In genomic region chr13:55328641-55329040, GRCm38 (mm10) we compare ENCODE assay signal across 10 mouse cellular contexts. TPM values are rescaled to one million over a fixed set of nuclear protein-coding genes. Genes with fewer than 3 reads are reported as not detected.
DNase-seq lines count a peak whose midpoint lies in the region; ATAC-seq and TF ChIP-seq lines count a peak whose summit lies in the region.
"Had no signal": no experiment of that assay in that cellular context is flagged by ENCODE, and none has a peak within 500 bp of the region (broad histone marks: within the 10 kb centered on the region; RNA-seq: fewer than 3 reads in every experiment).

No protein-coding gene starts in this region.

- DNase-seq in kidney, postnatal 0 days (ENCODE audit: low spot score) = no peak
- no peak for DNase-seq in kidney, postnatal 4 days
- no peak for DNase-seq in limb, embryonic 10.5 days (ENCODE audit: low spot score)
- no peak for DNase-seq in Muller cell, postnatal 12 days (ENCODE audit: inconsistent ontology term)
- DNase-seq in ovary, adult 18-20 months (ENCODE audit: low spot score) = no peak
- DNase-seq in layer of hippocampus, adult 18-20 months (ENCODE audit: low spot score in 2 of 2) = no peak
- DNase-seq: cerebellum, postnatal 25 days; kidney, postnatal 36 days had no signal

- H3K36me3 ChIP-seq in kidney, postnatal 0 days (ENCODE audit: insufficient read depth, low read length) = peaks cover 21% of the 10 kb centered on the region
- peaks cover 32% of the 10 kb centered on the region for H3K36me3 ChIP-seq in limb, embryonic 10.5 days
- peaks cover 25% of the 10 kb centered on the region for H3K36me3 ChIP-seq in neural tube, embryonic 12.5 days

- H3K9ac ChIP-seq in kidney, postnatal 0 days (ENCODE audit: low read depth, low read length) = no peak overlapping the region; the same call in 1 of the 2 replicates
- H3K9ac ChIP-seq in neural tube, embryonic 12.5 days = peak overlapping the region; percentile 73

- H3K27ac ChIP-seq in kidney, postnatal 0 days = no peak overlapping the region
- 0 out of 2 replicates have a peak overlapping the region, but pooled peaks have one; percentile 97 for H3K27ac ChIP-seq in limb, embryonic 10.5 days
- H3K27ac ChIP-seq in neural tube, embryonic 12.5 days = no peak overlapping the region

- no peak for TF ChIP-seq CTCF in kidney, postnatal 0 days (IDR thresholded peaks at IDR 0.05; ENCODE audit: low read depth)

- H3K4me1 ChIP-seq in kidney, postnatal 0 days (replicated peaks; ENCODE audit: insufficient read depth, low read length) = peaks cover 10% of the 10 kb centered on the region
- H3K4me1 ChIP-seq in limb, embryonic 10.5 days = peaks cover 37% of the 10 kb centered on the region
- peaks cover 41% of the 10 kb centered on the region for H3K4me1 ChIP-seq in neural tube, embryonic 12.5 days

- no peaks in the 10 kb centered on the region for H3K9me3 ChIP-seq in kidney, postnatal 0 days (replicated peaks; ENCODE audit: low read length)
- H3K9me3 ChIP-seq in limb, embryonic 10.5 days (replicated peaks) = no peaks in the 10 kb centered on the region
- no peaks in the 10 kb centered on the region for H3K9me3 ChIP-seq in neural tube, embryonic 12.5 days

- H3K27me3 ChIP-seq in kidney, postnatal 0 days (ENCODE audit: insufficient read depth, low read length) = no peaks in the 10 kb centered on the region
- peaks cover 5% of the 10 kb centered on the region; the same call in 1 of the 2 replicates for H3K27me3 ChIP-seq in limb, embryonic 10.5 days (ENCODE audit: low read depth, poor library complexity, severe bottlenecking)
- H3K27me3 ChIP-seq in neural tube, embryonic 12.5 days (replicated peaks) = no peaks in the 10 kb centered on the region

- 77% methylated on average over 4 of the region's 4 CpGs for WGBS in kidney, postnatal 0 days
- 86% methylated on average over 4 of the region's 4 CpGs for WGBS in limb, embryonic 10.5 days
- 81% methylated on average over 4 of the region's 4 CpGs for WGBS in neural tube, embryonic 12.5 days

- H3K4me2 ChIP-seq in kidney, postnatal 0 days (ENCODE audit: low read length) = peak overlapping the region; percentile 68
- peak overlapping the region; percentile 93 for H3K4me2 ChIP-seq in neural tube, embryonic 12.5 days (replicated peaks)

- ATAC-seq in kidney, postnatal 0 days (replicated peaks; ENCODE audit: low FRiP score, low read depth) = no peak
- 0 out of 2 replicates have a peak, but pooled peaks have one; percentile 4 for ATAC-seq in erythroblast, adult 5-6 weeks (replicated peaks; ENCODE audit: low FRiP score, poor library complexity, severe bottlenecking)
- no peak for ATAC-seq in neural tube, embryonic 12.5 days (ENCODE audit: low FRiP score, low read depth)

- peak overlapping the region; percentile 50 for H3K4me3 ChIP-seq in kidney, postnatal 0 days (replicated peaks; ENCODE audit: low read depth, low read length)
- H3K4me3 ChIP-seq in limb, embryonic 10.5 days = peak overlapping the region; percentile 76
- peak overlapping the region; percentile 70 for H3K4me3 ChIP-seq in neural tube, embryonic 12.5 days

RNA-seq across cellular contexts. Expression of gene Mxd3, which starts 1.0 kb away (rescaled TPM):
- polyA plus RNA-seq in kidney, postnatal 0 days (2015; fragmentation: Nextera tagmentation; extraction: Ambion mirVana) = 14.9 and 15.1 TPM in 2 replicates
- total RNA-seq in erythroblast, adult 5-6 weeks (2015; ENCODE audit: low replicate concordance) = 14.2 and 15.0 TPM in 2 replicates
- 20.1 and 28.7 TPM in 2 replicates for total RNA-seq in erythroblast, adult 5-6 weeks (2017; ENCODE audit: low replicate concordance)
- polyA plus RNA-seq in limb, embryonic 10.5 days (2016; fragmentation: Nextera tagmentation; extraction: Ambion mirVana) = 15.8 and 27.5 TPM in 2 replicates
- 24.3 and 26.0 TPM in 2 replicates for polyA plus RNA-seq in neural tube, embryonic 12.5 days (2016; fragmentation: Nextera tagmentation; extraction: Ambion mirVana)
- 1 to 10 TPM in 1 of 2 experiments, under 1 TPM in 1; 0.79 to 1.2 TPM for total RNA-seq in layer of hippocampus, adult 18-20 months (2021)

RNA-seq across cellular contexts. Expression of gene Rab24, which starts 6.9 kb away (rescaled TPM):
- polyA plus RNA-seq in kidney, postnatal 0 days (2015; fragmentation: Nextera tagmentation; extraction: Ambion mirVana) = 84.8 and 93.1 TPM in 2 replicates
- total RNA-seq in erythroblast, adult 5-6 weeks (2015; ENCODE audit: low replicate concordance) = 44.1 and 62.1 TPM in 2 replicates
- 12.9 and 19.2 TPM in 2 replicates for total RNA-seq in erythroblast, adult 5-6 weeks (2017; ENCODE audit: low replicate concordance)
- polyA plus RNA-seq in limb, embryonic 10.5 days (2016; fragmentation: Nextera tagmentation; extraction: Ambion mirVana) = 79.0 and 85.8 TPM in 2 replicates
- 100.0 and 109 TPM in 2 replicates for polyA plus RNA-seq in neural tube, embryonic 12.5 days (2016; fragmentation: Nextera tagmentation; extraction: Ambion mirVana)
- total RNA-seq in layer of hippocampus, adult 18-20 months (2021) = 10 to 100 TPM; 79.1 to 82.6 TPM

RNA-seq across cellular contexts. Expression of gene Prelid1, which starts 8.3 kb away (rescaled TPM):
- polyA plus RNA-seq in kidney, postnatal 0 days (2015; fragmentation: Nextera tagmentation; extraction: Ambion mirVana) = 398 and 435 TPM in 2 replicates
- 130 and 134 TPM in 2 replicates for total RNA-seq in erythroblast, adult 5-6 weeks (2015; ENCODE audit: low replicate concordance)
- total RNA-seq in erythroblast, adult 5-6 weeks (2017; ENCODE audit: low replicate concordance) = 36.8 and 38.1 TPM in 2 replicates
- 472 and 529 TPM in 2 replicates for polyA plus RNA-seq in limb, embryonic 10.5 days (2016; fragmentation: Nextera tagmentation; extraction: Ambion mirVana)
- polyA plus RNA-seq in neural tube, embryonic 12.5 days (2016; fragmentation: Nextera tagmentation; extraction: Ambion mirVana) = 321 and 339 TPM in 2 replicates
- total RNA-seq in layer of hippocampus, adult 18-20 months (2021) = 100 to 1,000 TPM; 147 to 149 TPM

RNA-seq across cellular contexts. Expression of gene Lman2, which starts 33.9 kb away (rescaled TPM):
- 93.7 and 103 TPM in 2 replicates for polyA plus RNA-seq in kidney, postnatal 0 days (2015; fragmentation: Nextera tagmentation; extraction: Ambion mirVana)
- total RNA-seq in erythroblast, adult 5-6 weeks (2015; ENCODE audit: low replicate concordance) = 19.6 and 20.2 TPM in 2 replicates
- total RNA-seq in erythroblast, adult 5-6 weeks (2017; ENCODE audit: low replicate concordance) = 31.8 and 33.4 TPM in 2 replicates
- 112 and 113 TPM in 2 replicates for polyA plus RNA-seq in limb, embryonic 10.5 days (2016; fragmentation: Nextera tagmentation; extraction: Ambion mirVana)
- 82.0 and 86.1 TPM in 2 replicates for polyA plus RNA-seq in neural tube, embryonic 12.5 days (2016; fragmentation: Nextera tagmentation; extraction: Ambion mirVana)
- 10 to 100 TPM; 65.9 to 66.8 TPM for total RNA-seq in layer of hippocampus, adult 18-20 months (2021)

RNA-seq across cellular contexts. Expression of gene Rgs14, which starts 40.9 kb away (rescaled TPM):
- 1.6 and 1.7 TPM in 2 replicates for polyA plus RNA-seq in kidney, postnatal 0 days (2015; fragmentation: Nextera tagmentation; extraction: Ambion mirVana)
- 9.0 and 14.2 TPM in 2 replicates for total RNA-seq in erythroblast, adult 5-6 weeks (2015; ENCODE audit: low replicate concordance)
- 7.8 and 7.9 TPM in 2 replicates for total RNA-seq in erythroblast, adult 5-6 weeks (2017; ENCODE audit: low replicate concordance)
- 0.70 and 1.1 TPM in 2 replicates for polyA plus RNA-seq in limb, embryonic 10.5 days (2016; fragmentation: Nextera tagmentation; extraction: Ambion mirVana)
- 0.52 and 1.0 TPM in 2 replicates for polyA plus RNA-seq in neural tube, embryonic 12.5 days (2016; fragmentation: Nextera tagmentation; extraction: Ambion mirVana)
- 100 to 1,000 TPM; 103 to 112 TPM for total RNA-seq in layer of hippocampus, adult 18-20 months (2021)
